Mouse (Mus musculus) thymus, postnatal 14 days (tissue): Measurements from ENCODE around the gene Smg8.
"Not testable (repeated sequence)": the region's sequence is repeated elsewhere in the genome, so short reads cannot be mapped to it uniquely, and the experiment has no call there.

ENCODE experiments used
- DNase-seq: peaks from one replicate; pipeline ENCODE4 v3.0.0; 2021

Smg8 gene

DNA sequence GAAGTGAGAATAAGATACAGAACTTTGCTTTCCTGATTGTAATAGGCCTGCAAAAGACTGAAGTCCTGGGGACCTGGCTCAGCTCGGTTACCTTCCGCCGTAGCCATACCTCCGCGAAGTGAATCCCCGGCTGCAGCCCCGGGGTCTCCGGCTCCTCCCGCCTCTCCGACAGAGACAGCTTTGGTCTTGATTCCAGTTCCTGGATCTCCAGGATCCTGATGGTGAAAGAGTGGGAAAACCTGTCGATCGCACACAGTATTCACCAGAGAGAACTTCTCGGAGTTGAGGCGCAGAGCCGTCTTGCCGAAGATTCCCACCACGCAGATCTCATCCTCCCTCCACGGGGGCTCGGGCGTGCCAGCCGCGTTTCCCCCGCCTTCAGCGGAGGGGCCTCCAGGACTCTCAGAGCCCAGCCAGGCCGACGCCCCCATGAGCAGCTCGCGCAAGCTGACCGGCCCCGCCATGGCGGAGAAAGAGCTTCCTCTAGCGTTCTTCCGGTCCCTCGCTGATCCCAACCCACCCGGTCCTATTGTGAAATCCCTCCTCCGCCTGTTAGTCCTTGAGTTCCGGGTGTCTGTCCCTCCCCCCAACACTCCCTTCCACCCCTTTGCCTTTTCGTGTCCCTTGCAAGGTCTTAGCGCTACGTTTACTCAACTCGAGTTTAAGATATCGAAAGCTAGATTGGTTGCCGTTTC, at the start of gene Smg8:
Gene Smg8 (minus strand): TSS at position 485 of the 695 bp plus-strand sequence.
- DNase-seq = peak; percentile 85

DNA sequence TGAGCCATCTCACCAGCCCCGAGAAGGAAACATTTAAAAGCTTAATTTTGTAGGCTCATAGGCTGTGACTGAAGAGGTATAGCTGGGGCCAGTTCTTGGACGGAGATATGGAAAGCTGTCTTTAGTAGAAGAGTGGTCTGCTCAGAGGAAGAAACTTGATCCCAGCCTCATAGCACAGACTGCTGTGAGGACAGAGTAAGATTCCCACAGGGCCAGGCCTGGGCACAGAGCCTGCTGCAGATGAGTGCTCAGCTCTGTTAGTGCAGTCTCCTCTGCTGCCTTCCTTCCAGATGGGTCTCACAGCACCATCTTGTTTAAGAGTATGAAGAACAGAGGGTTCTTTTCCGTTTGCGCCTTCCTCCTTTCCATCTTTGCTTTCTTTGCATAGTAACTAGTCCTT, 49.7 kb upstream of the Smg8 start:
- DNase-seq = no peak

DNA sequence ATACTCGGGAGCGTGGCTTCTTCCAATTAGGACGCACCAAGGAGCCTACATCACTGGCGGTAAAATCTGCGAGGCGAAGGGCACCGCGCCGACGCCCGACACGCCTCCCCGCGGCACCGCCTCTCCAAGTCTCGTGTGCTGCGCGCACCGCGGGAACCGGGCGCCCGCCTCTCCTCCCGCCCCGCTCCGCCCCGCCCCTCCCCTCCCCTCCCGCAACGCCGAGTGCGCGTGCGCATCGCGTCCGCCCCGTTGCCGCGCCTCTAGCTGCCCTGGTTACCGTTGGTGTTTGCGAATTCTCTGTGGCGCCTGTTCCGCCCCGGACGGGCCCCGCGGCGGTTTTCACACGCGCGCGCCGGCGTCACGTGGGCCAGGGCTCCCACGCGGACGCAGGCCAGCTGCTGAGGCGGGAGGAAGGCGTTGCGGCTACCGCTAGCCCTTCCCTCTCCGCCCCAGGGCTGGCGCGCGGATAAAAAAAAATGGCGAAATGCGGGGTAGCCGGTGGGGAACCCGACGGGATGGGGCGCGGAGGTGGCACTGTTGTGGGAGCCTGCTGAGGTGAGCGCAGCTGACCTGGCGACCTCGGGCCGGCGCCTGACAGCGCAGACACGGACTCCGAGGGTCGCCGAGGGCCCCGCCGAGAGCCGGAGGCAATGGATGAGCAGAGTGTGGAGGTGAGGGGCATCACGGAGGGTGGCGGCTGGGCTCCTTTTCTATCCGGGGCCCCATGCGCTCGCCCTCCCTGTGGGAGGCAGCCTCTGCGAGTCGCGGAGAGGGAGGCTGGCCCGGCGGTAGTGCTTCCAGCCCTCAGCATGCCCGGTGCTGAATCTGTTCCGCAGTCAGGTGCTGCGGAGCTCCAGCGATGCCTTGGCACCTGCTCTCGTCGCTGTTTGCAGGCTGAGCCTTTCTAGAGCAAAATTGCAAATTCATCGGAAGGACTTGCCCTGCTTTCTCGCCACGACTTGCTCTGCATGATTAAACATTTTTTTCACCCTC, 40.5 kb upstream of the Smg8 start, which contains the start of gene Trim37:
Gene Trim37 (plus strand): TSS at position 254 of the 993 bp plus-strand sequence.
- DNase-seq = peak; percentile 85

DNA sequence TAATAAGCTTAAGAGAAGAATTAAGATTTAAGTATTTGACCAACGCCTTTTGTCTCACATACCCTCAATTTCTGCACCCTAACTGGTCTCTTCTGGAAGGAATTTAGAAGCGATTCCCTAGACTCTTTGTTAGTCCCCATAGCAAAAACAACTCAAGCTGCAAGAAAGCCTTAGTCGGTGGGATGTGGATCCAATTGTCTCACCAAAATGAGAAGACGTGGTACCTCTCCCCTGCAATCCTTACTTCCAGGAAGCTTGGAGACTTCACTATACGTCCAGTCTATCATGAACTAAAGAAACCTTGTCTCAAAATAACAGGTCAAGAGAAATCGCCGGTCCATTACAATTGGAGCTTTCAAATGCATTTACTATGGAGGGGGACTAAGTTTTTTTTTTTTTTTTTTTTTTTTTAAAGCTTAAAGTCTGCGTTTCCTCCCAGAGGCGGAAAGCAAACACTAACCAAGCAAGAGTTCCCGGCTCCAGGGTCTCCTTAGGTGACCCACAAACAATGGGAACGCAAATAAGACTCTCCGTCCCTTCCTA, 39.8 kb upstream of the Smg8 start:
- DNase-seq = no peak

DNA sequence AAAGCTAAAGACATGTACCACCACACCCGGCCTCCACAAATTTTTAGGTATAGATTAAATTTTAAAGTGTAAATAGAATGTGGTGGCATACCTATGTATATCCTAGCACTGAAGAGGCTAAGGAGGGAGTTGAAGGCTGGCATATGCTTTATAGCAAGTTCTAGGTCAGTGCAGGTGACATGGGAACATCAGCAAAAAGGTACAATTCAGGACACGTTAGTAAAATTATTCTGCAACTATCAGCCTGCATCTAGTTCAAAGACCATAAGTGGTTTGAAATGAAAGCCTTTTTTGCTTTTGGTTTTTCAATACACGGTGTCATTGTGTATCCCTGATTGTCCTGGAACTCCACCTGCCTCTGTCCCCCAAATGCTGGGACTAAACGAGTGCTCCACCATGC, 39.0 kb upstream of the Smg8 start:
- DNase-seq = no peak

DNA sequence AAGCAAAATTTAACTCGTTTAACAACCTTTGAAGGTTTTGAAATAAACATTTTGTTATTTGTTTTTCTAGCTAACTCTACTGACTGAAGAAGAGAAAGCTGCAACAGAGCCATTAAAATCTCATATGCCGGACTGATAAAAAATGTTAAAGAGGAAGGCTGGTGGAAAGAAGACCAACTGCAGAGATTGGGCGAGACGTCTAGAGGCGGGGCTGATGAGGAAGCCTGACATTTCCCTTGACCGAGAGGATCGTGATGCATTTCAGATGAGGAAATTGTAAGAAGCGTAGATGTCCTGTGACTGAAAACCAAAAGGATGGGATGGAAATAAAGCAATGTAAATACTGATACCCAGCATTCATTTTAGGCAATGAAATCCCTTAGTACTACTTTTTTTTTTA, 35.3 kb upstream of the Smg8 start:
- DNase-seq = no peak

DNA sequence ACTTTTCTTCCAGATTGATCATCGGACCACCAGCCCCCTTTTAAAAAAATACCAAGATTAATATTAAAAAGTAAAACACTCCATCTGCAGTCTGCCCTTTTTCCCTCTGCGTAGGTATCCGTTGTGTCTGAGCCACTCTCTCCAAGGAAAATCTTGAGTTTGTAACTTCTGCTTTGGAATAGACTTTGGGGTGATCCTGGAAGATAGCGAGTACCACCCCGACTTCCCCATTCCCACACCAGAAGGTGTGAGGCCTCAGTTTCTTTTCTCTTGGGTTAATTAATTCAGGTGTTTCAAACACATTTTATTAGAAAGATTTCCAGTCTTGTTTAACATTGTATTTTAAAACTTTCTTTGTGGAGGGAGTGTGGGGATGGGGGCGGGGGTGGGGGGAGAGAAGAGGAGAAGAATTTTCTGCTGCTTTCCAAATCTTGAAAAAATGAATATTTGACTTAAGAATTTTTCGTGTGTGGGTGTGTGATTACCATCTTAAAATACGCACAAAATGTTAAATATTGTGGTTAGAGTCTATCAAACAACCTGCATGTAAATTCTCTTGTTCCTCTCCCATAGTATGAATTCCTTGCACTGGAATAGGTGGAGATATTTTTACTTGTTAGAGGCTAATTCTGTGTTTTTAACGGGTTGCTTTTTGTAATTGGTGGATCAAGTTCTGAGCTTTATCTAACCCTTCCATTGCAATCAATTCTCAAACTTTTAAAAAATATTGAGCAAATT, 23.8 kb upstream of the Smg8 start:
- DNase-seq = no peak

DNA sequence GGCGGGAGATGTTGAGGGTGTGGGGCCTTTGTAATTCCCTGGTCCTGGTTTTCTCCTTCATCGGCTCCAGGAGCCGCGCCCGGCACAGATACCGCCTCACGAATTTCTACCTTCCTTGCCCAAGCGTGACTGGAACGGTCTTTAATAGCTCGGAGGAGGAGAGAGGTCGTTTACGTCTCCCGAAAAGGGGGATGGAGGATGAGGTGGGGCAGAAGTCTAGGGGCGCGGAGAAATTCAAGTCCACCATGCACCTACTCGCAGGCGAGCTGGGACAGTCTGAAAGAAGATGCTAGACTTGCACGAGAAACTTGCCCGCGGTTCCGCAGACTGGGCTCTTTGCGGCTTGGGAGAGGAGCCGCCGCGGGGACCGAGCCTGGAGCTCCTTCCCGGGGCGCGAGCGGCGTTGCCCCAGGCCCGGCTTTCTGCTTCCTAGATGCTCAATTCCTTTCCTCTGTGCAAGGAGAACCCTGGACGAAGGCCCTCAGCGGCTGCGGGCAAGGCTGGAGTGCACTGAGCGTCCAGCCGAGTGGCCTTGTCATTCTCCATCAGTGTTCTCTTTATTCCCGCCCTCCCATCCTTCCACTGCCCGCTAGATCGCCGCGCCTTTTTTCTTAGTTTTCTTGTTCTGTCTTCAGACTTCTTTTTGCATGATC, 23.1 kb upstream of the Smg8 start:
- DNase-seq = peak; percentile 44

DNA sequence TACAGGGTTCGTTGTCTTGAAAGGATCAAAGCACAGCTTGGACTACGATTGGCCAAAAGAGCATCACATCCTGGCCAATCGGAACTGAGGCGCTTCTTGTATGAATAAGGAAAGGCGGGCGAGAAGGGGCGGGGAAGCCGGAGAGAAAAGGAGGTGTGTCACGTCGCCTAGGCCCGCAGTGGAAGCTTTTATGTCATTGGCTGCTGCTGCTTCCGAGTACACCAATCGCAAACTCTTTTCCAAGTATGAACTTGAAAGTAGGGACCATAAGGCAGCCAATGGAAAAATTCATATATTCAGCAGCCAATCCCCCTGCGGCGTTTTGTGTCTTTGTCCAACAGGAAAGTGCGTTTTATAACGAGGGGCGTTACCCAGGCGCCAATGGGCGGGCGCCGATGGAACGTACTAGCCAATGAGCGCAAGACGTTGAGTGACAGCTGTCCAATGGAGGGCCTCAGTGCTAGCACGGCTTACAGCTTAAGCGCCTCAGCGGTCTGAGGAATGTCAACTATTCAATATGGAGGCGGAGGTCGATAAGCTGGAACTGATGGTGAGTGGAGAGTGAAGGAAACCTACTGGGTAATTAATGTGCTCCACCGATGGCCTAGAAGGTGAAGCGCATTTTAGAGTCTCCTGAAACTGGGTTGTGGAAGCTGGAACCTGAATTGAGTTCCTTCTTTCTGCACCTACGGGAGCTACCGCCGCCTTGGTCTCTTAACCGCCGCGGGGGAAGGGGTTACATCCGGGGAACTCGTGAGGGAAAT, 22.4 kb upstream of the Smg8 start, which contains the start of gene Ska2:
Gene Ska2 (plus strand): TSS at position 480 of the 764 bp plus-strand sequence.
- peak; percentile 96 for DNase-seq

DNA sequence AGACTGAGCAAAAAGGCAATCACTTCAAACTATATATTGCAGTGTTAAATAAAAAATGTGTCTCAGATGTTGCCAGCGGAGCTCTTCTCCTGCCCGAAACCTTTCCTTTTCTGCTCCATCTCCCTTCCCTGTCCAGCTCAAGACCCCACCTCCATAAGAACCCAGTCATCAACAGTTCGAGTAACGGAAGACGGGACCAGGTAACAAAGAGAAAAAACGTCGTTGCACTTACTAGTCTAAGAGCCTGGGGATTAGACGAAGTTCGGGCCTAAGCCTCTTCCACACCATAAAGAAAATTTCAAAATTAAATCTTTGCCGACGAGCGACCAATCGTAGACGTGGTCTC, 21.8 kb upstream of the Smg8 start, which contains the start of gene Prr11:
Gene Prr11 (minus strand): TSS at position 300 of the 346 bp plus-strand sequence.
- no peak for DNase-seq

DNA sequence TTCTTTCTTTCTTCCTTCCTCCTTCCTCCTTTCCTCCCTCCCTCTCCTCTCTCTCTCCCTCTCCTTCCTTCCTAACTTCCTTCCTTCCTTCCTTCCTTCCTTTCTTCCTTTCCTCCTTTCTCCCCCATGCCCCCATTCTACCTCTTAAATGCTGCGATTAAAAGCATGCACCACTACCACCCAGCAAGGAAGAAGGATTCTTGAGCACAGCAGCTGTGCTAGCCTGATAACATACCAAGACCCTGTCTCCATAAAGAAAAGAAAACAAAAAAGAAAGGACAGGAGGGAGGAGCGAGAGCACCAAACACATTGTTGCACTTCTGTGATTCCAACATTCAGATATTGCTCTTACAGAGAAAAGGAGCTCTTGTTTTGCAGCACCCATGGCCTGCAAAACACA, 568 bp upstream of the Smg8 start:
- DNase-seq = no peak

DNA sequence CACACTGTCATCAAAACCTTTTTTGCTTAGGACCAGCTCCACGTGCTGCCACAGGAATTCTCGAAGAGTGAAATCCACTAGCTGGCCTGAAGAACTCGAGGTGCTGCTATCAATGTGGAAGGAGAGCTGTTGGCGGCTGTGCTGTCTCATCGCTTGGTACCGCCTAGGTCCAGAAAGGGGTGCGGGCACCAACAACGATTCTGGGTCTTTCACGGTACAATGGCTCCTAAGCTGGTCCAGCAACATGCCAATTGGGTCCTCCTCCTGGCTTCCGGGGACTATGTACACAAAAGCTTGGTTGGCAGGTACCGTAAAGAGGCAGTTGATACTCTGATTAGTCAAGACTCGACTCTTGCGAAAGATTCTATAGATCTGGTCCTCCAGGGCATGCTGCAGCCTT, 1.1 kb downstream of the Smg8 start:
- DNase-seq = no peak

DNA sequence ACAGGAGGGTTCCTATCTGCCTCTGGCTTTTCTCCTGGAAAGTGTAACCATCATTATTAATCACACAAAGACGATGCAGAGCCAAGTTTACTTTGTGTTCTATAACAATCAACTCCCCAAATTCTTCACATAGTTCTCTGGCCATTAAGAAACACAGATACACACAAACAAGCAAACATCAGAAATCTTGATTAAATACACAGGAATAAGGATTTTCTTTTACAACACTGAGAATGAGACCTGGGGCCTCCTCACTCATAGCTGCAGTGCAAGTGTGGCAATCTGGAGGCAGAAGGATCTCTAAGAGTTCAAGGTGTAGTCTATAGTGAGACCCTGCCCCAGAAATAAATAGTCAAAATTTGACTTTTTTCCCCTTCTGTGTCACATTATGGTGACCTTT, 2.9 kb downstream of the Smg8 start:
- DNase-seq = no peak

DNA sequence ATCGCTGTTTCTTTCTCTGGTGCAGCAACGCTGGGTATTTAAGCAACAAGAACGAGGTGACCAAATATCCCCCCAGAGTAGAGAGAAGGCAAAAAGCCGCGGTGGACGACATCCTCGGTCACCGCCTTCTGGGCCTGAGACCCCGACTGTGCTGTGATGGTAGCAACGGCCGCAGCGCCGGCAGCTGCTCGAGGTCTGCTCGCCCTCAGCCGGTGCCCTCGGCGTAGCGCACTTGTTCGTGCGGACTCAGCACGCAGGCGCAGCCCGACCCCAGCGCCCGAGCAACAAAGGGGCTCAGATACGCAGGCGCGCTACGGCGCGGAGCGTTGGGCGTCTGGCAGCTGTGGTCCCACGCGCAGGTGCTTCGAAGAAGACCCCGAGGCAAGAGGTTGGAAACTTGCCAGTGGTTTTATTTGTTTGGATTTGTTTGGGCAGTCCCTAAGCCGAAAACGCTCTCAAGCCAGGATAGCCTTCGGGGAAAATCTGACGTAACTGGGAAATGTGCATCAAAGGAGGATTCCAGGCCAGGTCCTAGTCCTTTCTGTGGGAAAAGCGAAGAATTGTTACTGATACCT, 12.6 kb downstream of the Smg8 start, which contains the start of gene Gdpd1:
Gene Gdpd1 (minus strand): TSS at position 197 of the 575 bp plus-strand sequence.
- peak; percentile 95 for DNase-seq

DNA sequence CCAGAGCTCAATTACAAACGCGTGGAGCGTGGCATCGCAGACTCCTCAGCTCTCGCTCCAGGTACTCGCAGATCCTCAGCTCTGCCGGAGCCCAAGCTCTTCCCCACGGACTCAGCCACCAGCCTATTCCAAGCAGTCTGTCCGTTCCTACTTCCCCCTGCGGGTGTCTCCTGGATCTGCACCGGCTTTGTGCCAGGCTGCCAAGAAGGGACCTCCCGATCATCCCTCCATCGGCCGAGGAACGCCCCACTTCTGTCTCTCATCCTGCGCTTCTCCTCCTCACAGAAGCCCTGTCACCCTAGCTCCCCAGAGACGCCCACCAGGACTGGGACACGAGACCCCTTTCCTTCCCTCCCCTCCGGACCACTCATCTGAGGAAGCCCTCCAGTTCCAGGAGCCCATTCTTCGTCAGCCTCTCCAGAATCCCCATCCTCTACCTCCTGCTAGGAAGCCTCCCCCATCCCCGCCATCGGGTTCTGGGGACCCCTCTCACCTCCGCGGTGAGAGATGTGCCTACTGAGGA, 13.2 kb downstream of the Smg8 start:
- peak; percentile 43 for DNase-seq

DNA sequence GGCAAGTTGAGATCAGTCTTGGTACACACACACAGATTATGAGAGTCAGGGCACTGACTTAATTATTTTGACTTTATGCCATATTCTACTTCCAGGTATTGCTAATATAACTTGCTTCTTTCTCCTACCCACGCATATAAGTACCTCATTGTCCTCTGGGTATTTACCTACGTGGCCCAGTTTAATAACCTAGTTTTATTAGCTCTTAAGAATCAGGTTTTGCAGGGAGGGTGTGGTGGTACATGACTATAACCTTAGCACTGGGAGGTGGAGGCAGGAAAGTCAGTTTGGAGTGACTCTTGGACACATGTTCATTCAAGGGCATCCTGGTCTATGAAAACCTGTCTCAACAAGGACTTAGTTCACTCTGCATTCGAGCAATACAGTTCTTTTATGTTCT, 24.5 kb downstream of the Smg8 start:
- DNase-seq = no peak

DNA sequence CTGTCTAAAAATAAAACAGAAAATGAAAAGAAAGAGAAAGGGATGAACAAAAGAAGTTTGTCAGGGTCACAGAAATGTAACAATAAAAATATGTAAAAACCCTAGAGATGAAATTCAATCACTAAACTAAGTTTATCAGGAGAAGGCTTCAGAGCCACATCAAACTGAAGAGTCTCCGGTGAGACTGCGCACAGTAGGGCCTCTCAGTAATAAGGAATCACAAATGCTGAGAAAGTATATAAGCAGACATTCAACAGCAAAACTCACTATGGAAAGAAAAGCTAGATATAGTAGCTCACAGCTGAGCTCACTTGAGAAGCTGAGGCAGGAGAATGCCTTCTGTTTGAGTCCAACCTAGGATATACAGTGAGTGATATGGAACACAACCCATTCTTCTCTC, 26.2 kb downstream of the Smg8 start:
- no peak for DNase-seq

DNA sequence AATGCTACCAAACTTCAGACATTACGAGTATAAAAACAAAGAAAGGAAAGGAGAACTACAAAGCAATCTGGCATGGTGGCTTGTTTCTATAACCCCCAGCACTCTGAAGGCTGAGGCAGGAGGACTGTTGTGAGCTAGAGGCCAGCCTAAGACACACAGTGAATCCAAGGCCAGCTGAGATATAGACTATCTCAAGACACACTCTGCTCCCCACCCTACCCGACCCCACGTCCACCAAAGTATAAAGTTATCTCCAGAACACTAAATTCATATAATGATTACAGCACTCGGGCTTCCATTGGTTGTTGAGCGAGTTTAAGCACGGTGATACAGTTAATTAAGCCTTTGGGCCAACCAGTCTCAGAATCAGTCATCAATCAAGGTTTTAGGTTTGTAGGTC, 30.3 kb downstream of the Smg8 start:
- no peak for DNase-seq

DNA sequence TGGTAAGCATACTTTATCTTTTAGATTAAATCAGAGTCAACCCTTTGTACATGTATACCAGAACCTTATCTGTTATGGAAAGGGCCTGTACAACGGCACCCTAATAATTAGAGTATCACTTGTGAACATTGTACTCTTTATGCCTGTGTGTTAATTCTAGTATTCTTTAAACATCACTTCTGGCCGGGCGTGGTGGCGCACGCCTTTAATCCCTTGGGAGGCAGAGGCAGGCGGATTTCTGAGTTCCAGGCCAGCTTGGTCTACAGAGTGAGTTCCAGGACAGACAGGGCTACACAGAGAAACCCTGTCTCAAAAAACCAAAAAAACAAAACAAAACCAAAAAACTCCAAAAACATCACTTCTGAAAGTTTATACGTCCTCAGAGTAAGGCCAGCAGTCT, 37.7 kb downstream of the Smg8 start:
- DNase-seq = not testable (repeated sequence)

DNA sequence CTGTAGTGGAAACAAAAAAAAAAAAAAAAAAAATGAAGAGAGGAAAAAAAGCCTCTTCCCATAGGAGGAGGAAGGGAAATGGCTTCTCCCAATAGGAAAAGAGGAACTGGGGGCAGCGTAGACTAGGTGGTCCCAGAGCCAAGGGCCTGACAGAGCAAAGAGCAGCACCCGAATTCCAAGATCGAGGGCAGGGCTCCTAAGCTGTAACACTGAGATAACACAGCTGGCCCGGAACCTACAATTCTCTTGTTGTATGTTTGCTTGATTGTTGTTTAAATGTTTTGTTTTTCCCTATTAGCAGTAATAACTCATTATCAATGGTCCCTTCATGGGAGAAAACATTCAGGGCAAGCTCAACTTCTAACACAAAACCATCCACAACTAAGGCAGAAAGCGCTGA, 39.6 kb downstream of the Smg8 start:
- no peak for DNase-seq

DNA sequence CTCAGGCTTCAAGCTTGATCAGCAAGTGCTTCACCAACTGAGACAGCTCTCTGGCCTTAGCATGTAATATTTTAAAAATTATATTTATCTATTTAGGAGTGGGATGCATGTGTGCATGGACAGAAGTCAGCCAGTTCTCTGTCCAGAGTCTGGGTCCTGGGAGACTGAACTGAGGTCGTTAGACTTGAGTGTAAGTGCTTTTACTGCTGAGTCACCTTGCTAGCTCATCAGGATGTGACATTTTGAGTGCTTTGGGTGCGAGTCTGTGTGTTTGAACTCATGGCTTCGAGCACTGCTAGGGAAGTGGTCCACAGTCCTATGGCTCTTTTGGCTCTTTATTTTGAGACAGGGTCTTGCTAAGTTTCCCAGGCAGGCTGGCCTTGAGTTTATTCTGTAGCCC, 43.5 kb downstream of the Smg8 start:
- no peak for DNase-seq
